Mouse (Mus musculus) frontal cortex, adult 2 months (tissue): ENCODE data around the gene Galnt3. TPM values are rescaled to one million over a fixed set of nuclear protein-coding genes. Genes with fewer than 3 reads are reported as not detected.

Experiments
- polyA plus RNA-seq: library from polyadenylated mRNA; depleted of rRNA; stranded (reverse); fragments of >200 nt; gene quantifications from 2 replicates; pipeline ENCODE4 v1.2.3, GENCODE M21; 2012; rRNA removed

The Galnt3 gene
- polyA plus RNA-seq, 1 experiment = 1.6 TPM

Other genes with a start within 250 kb of the Galnt3 start
- 9.4 and 9.6 TPM in 2 replicates for gene Ttc21b, start 131.6 kb upstream of the Galnt3 start, polyA plus RNA-seq